Mouse (Mus musculus) cerebellum, adult 9-10 months (tissue): Measurements from ENCODE around the gene Angptl2.

Experiments used
- DNase-seq: peaks from one replicate; pipeline ENCODE4 v3.0.0; 2022

Gene Angptl2

DNA sequence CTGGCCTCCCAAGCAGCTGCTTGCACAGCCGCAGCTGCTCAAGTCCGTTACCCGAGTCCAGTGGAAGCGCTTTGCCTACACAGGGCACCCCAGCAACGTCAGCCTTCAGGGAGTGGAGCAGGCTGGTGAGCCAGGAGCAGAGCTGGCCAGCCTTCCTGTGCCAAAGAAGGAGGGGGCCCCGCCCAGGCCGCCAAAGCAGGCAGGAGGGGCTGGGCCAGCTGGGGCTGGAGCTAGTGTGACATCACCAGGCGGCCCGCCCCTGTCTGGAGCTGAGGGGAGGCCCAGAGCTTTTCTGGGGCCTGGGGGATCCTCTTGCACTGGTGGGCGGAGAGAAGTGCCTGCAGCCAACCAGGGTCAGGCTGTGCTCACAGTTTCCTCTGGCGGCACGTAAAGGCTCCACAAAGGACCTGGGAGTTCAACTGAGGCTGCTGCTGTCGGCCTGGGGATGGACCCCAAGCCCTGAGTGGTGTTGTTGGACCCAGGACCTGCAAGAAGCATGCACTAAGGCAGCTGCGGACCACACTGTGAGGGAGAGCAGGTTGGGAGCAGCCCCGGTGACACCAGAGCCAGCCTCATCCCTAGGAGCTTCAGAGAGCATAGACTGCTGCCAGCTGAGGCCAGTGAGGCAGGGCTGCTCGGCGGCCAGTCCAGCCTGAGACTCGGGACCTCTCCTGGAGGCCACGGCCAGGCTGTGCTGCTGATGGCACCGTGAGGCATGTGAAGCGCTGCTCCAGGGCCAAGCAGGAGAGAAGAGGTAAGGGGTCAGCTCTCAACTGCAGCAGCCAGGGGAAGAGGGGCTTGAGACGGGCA is at the start of gene Angptl2:
TSS of gene Angptl2 (plus strand) at position 370 of the 810 bp plus-strand sequence.
- peak; percentile 80 for DNase-seq

DNA sequence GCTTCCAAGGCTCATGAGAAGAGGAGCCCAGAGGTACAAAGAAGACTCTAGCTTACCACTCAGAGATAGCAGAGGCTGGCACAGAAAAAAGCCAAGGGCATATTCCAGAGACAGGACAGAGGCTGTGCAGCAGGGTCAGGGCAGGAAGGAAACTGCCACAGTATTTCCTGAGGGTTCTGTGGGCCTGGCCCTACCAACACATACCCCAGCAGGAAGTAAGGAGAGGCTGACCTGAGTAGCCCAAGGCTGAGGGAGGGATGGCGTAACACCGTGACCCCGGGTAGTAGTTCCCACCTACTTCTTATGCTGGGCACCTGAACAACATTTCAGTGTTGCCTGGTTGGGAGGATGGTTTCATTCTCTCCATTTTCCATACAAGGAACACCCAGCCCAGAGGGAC is 48.8 kb upstream of the Angptl2 start:
- DNase-seq, result no peak

DNA sequence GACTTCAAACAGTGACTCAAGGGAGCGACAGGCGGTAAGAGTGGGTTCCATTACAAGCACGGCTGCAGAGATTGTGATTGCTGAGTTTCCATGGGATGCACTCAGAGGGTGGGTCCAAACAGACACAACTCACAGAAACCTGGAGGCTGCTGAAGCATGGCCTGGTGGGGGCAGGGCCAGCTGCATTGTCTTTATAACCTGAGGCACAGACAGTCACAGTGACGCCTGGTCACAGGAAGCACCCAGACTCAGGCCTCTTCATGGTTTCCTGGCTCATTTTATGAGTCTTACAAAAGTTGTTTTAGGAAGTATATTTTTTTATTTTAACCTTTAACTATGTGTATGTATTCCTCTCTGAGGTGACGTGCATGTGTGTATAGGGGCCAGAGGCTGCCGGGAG is 46.4 kb upstream of the Angptl2 start:
- no peak for DNase-seq

DNA sequence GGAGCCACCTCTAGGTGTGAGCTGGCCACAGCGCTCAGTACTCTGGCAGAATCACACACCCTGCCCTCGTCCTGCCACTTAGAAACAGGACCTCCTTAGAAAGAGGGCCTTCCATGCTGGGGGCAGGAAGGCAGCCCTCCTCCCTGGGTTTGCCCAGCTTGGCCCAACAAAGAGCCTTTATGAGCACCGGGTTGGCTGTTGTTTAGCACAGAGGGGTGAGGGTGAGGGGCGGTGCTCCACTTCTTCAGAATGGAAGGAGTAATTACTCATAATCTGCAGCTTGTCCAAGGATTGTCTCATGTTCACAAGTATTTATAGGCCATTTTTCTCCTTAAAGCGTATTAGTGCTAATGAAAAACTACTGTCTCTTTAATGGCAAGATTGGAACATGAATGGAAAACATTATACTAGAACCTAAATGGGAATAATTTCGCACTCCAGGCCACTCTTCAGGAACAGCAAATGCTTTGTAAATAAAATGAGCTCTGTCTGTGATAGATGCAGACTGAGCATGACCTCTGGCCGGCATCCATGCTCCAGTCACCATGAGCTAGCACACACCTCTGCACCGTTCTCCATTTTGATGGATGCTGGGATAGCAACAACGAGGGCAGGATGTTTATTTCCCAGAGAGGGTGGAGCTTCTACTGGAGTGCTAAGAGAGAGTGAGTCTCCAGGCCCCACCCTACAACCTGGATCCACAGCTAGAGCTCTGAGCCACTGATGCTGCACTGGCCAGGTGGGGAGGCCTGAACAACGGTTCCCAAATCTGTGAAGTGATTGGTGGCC is 44.9 kb upstream of the Angptl2 start:
- no peak for DNase-seq

DNA sequence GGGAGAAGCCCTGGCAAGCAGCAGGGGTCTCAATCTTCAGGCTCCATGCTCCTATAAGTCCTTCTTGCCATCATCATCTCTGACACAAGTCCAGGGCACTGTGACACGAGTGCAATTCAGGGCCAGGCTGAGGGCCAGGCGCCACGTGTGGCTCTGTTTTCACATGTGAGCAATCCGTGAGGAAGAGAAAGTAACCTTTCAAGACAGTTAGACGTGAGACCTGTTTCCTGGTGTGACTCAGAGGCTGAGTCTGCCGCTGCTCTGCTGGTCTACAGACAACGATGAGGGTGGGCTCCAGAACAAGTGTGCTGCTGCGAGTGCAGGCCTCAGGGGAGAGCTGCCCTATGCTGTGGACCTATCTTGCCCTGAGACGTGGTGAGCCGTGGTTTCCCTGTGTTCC is 42.7 kb upstream of the Angptl2 start:
- DNase-seq, result no peak

DNA sequence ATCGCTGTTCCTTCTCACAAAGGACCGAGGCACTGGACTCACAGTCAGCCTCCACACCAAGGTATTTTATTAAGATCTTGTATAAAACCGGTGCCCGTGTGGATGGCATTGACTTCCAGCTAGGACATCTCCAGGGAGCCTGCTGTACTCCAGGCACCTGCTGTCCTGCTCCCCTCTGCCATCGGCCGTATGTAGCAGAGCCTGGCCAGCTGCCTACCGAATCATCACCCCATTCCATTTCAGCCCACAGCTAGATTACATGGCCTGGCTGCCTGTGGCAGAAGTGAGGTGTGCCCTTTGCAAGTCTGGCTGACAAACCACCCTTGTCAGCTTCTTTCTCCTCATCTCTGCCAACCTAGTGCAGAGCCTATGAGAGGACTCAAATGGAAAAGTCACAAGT is 42.2 kb upstream of the Angptl2 start:
- DNase-seq, result no peak

DNA sequence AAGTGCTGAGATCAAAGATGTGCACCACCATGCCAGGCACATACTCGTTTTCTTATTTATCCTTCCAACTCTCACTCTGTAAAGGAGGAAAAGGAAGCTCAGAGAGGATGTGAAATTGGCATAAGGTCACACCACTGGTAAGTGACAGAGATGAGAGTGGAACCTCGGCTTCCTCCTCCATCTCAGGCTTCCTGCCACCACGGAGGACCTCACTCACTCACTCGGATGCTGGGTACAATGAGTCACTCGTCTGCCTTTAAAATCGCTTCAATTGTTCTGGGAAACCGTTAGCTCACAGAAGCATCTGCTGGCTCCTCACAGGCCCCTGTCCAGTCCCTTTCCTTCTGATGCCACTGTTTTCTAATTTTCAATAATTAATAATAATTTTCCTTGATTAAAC is 39.4 kb upstream of the Angptl2 start:
- DNase-seq, result no peak

DNA sequence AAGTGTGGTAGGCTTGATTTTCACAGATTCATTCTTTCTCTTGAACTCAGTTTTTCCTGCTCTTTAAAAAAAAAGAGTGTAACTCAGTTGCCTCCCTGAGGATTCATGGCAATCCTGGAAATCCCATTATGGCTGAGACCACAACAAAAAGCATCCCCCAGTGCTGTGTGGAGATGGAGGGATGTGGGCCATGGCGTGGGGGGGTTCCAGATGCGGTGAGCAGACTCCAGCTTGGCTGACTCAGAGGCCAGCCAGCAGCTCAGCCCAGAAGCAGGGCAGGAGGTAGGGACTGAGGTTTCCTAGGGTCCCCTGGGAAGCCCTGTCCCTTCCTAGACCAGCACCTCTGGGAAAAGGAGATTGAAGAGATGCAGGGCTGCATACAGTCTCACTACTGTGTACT is 38.9 kb upstream of the Angptl2 start:
- DNase-seq, result no peak

DNA sequence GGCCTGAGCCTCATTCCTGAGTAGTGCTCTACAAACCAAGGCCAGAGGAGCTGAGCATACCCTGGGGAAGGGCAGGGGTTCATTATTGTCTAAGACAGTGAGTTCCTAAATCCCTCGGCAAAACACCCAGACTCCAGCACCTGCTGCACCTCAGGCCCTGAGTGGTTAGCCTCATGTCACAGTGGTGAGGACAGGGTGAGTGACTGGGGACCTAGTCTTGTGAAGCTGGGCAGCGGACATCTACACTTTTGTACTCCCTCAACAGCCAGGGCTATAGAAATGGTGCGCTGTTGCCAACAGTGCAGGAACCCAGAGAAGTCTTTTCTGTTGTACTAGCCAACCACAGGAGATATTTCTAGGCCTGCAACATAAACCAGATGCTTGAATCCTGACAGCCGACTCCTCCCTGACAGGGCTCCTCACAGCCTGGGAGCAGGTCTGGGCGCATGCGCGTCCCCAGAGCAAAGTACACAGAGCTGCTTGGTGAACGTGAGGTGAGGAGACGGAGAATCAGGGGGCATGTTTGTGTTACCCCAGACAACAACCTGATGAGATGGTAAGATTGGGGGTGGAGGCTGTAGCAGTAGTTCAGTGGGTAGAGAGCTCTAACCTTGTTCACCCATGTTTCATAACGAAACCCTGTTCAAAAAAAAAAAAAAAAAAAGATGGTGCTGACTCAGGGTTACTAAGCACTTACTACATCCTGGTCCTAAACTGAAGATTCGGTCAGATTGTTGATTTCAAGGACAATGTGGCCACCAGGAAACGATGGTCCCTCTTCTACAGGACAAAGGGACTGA is 38.2 kb upstream of the Angptl2 start:
- no peak for DNase-seq

DNA sequence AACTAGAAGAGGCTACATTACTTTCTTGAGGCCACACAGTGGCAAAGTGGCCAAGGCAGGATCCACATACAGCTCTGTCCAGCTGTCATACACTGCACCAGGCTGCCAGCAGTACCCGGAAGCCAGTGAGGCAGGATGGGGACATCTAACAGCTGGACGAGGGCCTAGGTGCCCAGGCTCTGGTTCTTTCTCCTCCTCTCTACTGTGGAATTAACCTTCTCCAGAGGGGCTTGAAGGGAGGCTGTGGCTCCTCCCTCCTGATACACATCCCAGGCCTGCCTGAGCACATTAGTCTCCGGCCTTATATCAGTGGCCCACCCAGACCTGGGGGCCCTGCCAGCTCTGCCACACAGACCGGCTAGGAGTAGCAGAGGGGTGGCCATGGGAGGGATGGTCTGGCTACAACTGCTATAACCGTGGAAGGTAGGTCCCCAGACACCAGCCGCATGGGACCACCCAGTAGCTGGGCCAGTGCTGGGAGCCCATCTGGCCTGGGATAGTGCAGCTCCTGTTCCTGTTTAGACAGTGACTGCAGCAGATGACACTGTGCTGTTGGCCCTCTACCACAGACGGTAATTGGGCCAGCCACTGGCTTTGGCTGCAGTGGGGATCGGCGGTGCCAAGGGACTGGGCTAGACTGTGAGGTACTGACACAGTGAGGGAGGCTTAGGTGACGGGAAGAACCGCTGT is 37.5 kb upstream of the Angptl2 start:
- DNase-seq, result peak; percentile 82

DNA sequence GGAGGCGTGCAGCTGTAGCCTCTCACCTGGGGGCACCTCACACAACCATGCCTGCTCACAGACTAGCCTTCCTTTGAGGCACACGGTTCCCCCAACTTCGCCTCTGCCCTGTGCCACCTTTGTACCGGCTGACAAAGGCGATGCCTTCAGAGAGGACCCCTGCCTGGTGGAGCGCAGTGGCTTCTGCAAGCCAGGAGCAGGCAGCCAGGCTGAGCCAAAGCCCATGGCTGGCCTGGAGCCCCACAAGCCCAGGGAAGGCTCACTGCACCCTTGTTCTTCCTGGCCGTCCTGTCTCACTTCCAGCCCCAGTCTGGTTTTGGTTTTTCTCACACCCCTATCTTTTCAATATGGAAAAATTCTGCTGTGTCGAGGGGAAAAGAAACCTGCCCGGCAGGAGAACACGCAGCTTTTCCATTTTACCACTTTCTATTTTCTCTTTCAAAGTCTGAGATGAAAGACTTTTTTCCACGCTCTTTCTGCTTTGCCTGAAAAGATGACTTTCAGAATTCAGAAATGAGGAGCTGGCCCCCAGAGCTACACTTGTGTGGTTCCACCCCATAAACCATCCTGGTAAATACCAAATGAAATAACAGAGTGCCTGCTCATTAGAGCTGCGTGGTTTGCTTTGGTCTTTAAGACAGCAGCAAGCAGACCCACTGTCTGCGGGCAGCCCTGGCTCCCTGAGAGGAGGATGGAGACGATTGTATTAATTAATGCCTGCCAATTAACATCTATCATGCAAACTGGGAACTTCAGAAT is 36.5 kb upstream of the Angptl2 start:
- DNase-seq, result no peak

DNA sequence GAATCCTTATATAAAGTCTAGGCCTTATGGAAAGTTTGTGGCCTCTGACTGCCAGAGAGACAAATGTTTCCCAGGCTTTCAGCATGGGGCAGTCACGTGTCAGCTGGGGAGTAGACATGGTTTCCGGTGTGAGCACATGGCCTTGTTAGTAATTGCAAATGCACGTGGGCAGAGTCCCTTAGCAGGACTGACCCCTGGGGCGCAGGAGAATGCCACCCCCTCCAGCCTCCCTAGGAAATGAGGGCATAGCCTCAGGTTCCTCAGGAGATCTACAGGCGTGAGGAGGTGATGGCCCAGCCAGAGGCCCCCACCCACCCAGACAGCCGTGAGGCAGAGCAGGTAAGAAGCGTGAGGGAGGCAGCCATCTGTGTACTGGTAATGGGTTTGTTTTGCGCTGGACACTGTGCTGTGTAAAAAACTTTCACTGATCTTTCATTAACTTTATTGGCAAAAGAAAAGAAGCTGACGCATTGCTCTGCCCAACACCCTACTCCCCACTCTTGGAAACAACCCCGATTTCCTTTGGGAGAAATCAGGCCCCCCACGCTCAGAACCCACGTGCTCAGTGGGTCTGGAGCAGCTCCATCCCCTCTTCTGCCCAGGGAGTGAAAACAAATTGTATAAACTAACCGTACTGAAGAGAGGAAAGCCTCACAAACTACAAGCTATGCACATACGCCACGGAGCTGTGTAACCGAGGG is 35.8 kb upstream of the Angptl2 start:
- DNase-seq, result no peak

DNA sequence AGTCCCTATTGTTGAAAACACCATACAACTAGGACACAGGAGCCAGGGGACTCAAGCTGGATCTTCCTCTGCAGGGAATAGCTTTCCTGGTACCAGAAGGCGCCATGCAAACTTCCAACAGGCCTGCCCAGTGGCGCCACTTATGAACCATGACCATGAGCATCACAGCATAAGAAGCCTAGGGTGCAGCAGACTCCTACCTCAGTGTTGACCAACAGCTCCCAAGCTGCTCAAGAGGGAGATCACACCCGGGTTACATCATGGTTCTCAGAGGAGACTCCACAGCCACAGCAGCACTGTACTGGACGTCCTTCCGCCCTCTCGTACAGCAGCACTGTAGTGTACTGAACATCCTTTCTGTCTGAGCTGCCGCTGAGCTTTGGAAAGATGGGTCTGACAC is 32.5 kb upstream of the Angptl2 start:
- no peak for DNase-seq

DNA sequence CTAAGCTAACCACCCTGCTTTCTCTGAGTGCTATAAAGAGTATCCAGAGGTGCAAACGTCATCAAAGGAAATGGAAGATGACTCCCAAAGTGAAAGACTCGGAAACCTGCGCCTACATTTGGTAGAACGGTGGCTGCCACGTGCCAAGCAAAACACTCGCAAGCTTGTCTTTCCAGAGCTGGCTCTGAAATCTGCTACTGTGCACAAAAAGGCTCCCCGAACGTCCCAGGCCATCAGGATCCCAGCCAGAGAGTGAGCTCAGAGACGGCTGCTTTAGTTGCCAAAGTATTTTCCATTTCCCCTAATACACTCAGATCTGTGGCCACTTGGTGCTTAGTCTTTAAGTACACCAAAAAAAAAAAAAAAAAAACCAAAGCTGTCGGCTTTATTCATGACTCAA is 31.2 kb upstream of the Angptl2 start:
- peak; percentile 52 for DNase-seq

DNA sequence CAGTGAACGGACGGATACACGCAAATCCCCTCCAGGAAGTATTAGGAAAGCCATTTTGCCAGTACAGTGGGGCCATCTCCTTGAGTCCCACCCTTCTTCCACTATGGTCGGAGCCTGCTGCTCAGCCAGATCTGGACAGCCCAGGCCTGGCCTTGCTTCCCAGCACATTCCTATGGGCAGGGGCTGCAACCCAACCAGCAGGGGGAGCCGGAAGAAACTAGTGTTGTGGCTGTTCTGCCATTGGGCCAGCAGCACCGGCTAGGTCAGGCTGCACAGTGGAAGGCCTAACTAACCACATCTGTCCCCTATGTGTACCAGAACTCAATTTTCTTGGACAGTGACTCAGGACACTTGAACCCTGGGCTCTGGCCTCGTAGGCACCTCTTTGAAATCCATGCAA is 30.6 kb upstream of the Angptl2 start:
- no peak for DNase-seq

DNA sequence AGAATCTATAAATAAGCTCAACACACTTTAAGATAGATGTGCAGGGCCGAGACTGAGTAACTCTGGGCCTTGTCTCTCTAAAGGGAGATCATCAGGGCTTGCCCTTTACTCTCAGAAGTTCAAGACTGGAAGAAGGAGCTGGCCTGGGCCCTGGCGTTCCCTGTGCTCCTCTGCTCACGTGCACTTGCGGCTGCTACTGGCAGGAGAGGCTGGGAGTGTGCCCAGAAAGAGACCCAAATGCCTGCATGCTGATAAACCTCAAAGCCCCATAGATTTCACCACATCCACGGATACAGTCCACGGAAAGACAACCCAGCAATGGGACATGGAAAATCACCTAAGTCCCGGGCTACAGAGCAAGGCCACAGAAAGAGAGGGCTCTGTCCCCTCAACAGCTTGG is 29.4 kb upstream of the Angptl2 start:
- no peak for DNase-seq

DNA sequence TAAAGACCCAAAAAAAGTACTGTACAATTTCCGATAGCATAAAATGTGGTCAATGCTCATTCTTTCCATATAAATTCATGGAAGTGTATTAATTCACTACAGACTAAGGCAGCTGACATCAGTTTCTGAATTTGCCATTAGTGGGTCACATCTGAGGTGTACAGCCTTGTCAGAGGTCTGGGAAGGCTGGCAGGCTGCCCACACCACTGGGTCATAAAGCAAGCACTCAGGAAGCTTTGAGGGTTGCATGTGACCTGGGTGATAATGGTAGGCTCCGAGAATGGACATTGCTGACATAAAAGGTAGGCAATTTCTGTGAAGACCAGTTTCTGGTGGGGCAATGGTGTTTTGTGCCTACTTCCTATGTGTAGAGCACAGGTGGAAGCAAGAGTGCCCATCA is 28.0 kb upstream of the Angptl2 start:
- DNase-seq, result no peak

DNA sequence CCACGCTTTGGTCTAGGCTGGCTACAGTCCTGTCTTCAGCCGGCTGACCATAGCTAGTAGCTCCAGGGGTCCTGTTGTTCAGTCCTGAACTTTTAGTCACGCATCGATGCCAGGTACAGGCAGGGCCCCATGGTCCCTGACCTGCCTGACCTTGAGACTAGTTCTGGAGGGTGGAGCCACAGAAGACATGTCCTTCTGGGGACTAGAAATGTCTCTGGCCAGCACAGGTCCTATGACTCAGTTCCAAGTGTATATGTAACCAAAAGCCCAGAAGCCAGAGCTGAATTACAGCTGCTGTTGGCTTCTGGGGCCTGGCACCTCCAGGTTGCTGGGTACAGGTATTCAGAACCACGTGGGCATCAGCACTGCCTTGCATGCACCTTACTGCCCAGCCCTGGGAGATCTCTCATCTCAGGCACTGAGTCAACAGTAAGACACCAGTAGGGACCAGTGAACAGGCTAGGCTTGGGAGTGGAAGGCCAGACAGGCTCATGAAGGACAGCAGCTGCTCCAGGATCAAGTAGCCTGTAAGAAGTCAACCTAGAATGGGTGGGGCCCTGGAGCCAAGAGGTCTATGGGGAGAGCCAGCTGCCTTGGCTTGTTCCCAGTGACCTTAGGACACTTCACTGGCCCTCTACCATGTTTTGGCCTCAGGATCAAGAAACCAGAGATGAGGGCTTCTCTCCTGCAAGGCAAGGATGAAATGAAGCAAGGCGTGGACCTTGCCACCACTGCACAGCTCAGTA is 26.8 kb upstream of the Angptl2 start:
- no peak for DNase-seq

DNA sequence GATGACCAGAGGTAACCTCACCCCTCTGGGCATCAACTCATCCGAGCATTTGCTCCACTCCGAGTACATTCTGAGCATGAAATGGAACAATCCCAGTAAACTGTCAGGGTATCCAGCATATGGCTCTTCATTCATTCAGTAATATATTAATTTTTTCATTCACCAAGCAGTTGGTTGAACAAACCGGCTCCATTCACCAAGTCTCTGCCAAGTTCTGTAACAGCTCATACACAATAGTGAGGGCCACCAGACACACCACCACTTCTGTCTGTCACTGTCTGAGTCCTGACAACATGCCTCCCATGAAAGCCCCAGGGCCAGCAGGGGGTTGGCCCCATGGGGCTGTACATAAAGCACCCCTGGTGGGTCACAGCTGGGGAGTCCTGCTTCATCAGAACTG is 25.9 kb upstream of the Angptl2 start:
- no peak for DNase-seq

DNA sequence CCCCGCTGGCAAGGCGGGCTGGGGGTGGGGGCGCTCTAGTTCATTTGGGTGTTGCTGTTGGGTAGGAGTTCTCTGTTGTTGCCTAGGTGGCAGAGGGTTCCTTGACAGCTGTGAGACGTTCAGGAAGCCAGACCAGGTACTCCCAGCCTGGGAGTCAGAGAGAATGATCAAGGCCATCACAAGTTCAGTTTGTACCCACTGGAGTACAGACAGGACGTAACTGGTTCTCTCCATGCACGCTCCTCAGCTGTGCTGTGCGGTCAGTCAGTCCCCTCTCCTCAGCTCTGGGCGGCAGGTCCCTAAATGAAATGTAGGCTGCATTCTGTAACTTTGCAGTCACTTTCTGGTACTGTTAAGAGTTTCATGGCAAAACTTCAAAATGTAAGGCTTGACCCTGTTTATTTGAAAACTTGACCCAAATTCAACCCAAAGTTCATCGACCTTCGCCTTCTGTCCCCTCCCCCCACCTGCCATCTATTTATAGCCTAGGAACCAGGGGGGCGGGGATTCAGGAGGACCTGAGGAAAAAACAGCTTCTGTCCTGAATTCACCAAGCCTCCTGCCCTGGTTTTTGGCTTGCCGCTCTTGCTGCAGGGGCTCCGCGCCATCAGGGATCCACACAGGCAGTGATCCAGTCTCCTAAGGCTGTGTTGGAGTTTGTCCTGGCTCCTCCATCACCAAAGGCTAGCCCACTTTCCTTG is 15.4 kb upstream of the Angptl2 start:
- no peak for DNase-seq
